Mouse (Mus musculus) heart, embryonic 16.5 days (tissue): ENCODE data around the gene Gkn2. TPM values are rescaled to one million over a fixed set of nuclear protein-coding genes. Genes with fewer than 3 reads are reported as not detected.
A peak's percentile ranks its signal among the peaks of the same experiment; 100 is the strongest.

Source experiments
- ATAC-seq: fragments of 200-750 bp; cut with Nextera tagmentation; replicated peaks from 2 replicates; pipeline ENCODE4 v1.8.0; 2017; ENCODE audit warnings: moderate number of reproducible peaks; ENCODE audit not compliant: insufficient read depth, low FRiP score; ENCODE audit errors: extremely low read depth
- H3K27ac ChIP-seq: fragments of 300-500 bp; sonication (generic); 2 replicates; pipeline ENCODE4 v1.5.1; 2014; ENCODE audit warnings: mild to moderate bottlenecking, low read length, control low read depth, moderate library complexity
- H3K27me3 ChIP-seq: fragments of 300-500 bp; sonication (generic); 2 replicates; pipeline ENCODE4 v1.6.1; 2014; ENCODE audit warnings: low read length, mixed read lengths; ENCODE audit not compliant: control insufficient read depth, insufficient read depth
- H3K36me3 ChIP-seq: fragments of 300-500 bp; sonication (generic); 2 replicates; pipeline ENCODE4 v1.6.1; 2014; ENCODE audit not compliant: control insufficient read depth, insufficient read depth
- H3K4me1 ChIP-seq: fragments of 300-500 bp; sonication (generic); 2 replicates; pipeline ENCODE4 v1.6.1; 2014; ENCODE audit warnings: low read length, mixed read lengths; ENCODE audit not compliant: control insufficient read depth, insufficient read depth
- H3K4me2 ChIP-seq: fragments of 300-500 bp; sonication (generic); 2 replicates; pipeline ENCODE4 v1.6.1; 2014; ENCODE audit warnings: low read depth, mild to moderate bottlenecking, control low read depth, low read length
- H3K4me3 ChIP-seq: fragments of 300-500 bp; sonication (generic); 2 replicates; pipeline ENCODE4 v1.5.1; 2014; ENCODE audit warnings: mild to moderate bottlenecking, control low read depth, low read length
- H3K9ac ChIP-seq: fragments of 300-500 bp; sonication (generic); 2 replicates; pipeline ENCODE4 v1.6.1; 2014; ENCODE audit warnings: low read length, control low read depth
- H3K9me3 ChIP-seq: fragments of 300-500 bp; sonication (generic); replicated peaks from 2 replicates; pipeline ENCODE4 v1.6.1; 2016; ENCODE audit warnings: low read length; ENCODE audit not compliant: control insufficient read depth
- WGBS: fragments of 180-500 bp; shearing (Covaris S2); extraction: QIAGEN DNeasy Blood & Tissue Kit; methylation state at CpG from one replicate; pipeline ENCODE4 v1.1.7; 2014; 5-methylcytosine and 5-hydroxymethylcytosine counted together
- polyA plus RNA-seq: library from polyadenylated mRNA; unstranded; fragments of >200 nt; fragmentation: Nextera tagmentation; extraction: Ambion mirVana; gene quantifications from 2 replicates; pipeline ENCODE4 v1.2.1, GENCODE M21; 2015

Gene Gkn2
- polyA plus RNA-seq, 1 experiment from 2014 or later = not detected

DNA sequence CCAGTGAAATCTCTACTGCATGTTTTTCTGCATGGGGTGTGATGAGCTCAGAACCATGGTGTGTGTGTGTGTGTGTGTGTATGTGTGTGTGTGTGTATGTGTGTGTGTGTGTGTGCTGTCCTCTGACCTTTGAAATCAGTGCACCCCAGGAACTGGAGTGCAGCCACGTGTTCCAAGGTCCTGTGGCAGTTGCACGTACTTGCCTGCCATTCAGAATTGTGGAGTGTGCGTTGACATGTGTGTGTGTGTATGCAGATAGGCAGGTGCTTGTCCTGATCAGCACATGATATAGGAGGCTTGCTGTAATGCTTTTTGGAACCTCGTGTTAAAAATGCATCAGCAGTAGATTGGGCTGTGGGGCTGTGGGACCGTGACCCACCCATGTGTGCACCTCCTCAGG is 53.8 kb downstream of the Gkn2 start:
- Histone ChIP-seq H3K4me1 (peaks cover 23% of the 10 kb centered on the region), H3K4me3 (no peak overlapping the region), H3K9ac (no peak overlapping the region), H3K4me2 (no peak overlapping the region), H3K27me3 (peaks cover 45% of the 10 kb centered on the region), H3K27ac (no peak overlapping the region; the same call in 1 of the 2 replicates), H3K36me3 (no peaks in the 10 kb centered on the region), H3K9me3 (no peaks in the 10 kb centered on the region)
- ATAC-seq = no peak
- WGBS = 36% methylated on average over 5 of the region's 5 CpGs

- Histone ChIP-seq H3K27me3 (peaks cover 47% of the 10 kb centered on the region), H3K27ac (peak overlapping the region; percentile 22; the same call in 1 of the 2 replicates), H3K36me3 (no peaks in the 10 kb centered on the region), H3K9ac (no peak overlapping the region), H3K9me3 (no peaks in the 10 kb centered on the region), H3K4me2 (no peak overlapping the region), H3K4me1 (peaks cover 16% of the 10 kb centered on the region), H3K4me3 (no peak overlapping the region)
- WGBS = 52% methylated on average over 8 of the region's 8 CpGs
- no peak for ATAC-seq
Observed at GRCm38 (mm10) chr6:87427616-87428015, 54.5 kb downstream of the Gkn2 start.

GRCm38 (mm10) chr6:87428487-87429044 is 55.4 kb downstream of the Gkn2 start, which contains the start of gene Bmp10:
TSS of gene Bmp10 (plus strand) at chr6:87428994.
- Histone ChIP-seq H3K36me3 (no peaks in the 10 kb centered on the region), H3K9me3 (no peaks in the 10 kb centered on the region), H3K27ac (peak within 1 kb of the TSS; percentile 55), H3K4me3 (peak within 1 kb of the TSS; percentile 41), H3K9ac (peak within 1 kb of the TSS; percentile 50), H3K4me2 (peak within 1 kb of the TSS; percentile 2; the same call in 1 of the 2 replicates), H3K4me1 (peaks cover 9% of the 10 kb centered on the region), H3K27me3 (peaks cover 38% of the 10 kb centered on the region)
- 43% methylated on average over 7 of the region's 7 CpGs for WGBS
- no peak for ATAC-seq

Other genes with a start within 250 kb of the Gkn2 start
- gene Antxr1, start 37.5 kb upstream of the Gkn2 start, polyA plus RNA-seq = 3.8 and 4.9 TPM in 2 replicates
- gene Gkn1, start 22.4 kb upstream of the Gkn2 start, polyA plus RNA-seq = not detected in 2 replicates
- 0.62 and 1.4 TPM in 2 replicates for gene Gkn3, start 15.6 kb downstream of the Gkn2 start, polyA plus RNA-seq
- 3.7 and 7.5 TPM in 2 replicates for gene Bmp10, start 55.6 kb downstream of the Gkn2 start, polyA plus RNA-seq
- 4.7 and 7.5 TPM in 2 replicates for gene Arhgap25, start 159.9 kb downstream of the Gkn2 start, polyA plus RNA-seq
- 0.87 and 1.4 TPM in 2 replicates for gene Prokr1, start 217.4 kb downstream of the Gkn2 start, polyA plus RNA-seq